Mouse (Mus musculus): ENCODE data around the gene Gm10337. TPM values are rescaled to one million over a fixed set of nuclear protein-coding genes. Genes with fewer than 3 reads are reported as not detected.

The Gm10337 gene
- polyA plus RNA-seq (2012; rRNA removed): not detected in 2 replicates

GRCm38 (mm10) chr15:102503447-102503846 lies at the start of gene Gm10337:
Gm10337 (plus strand) TSS chr15:102503722.

GRCm38 (mm10) chr15:102458904-102459317 lies 44.6 kb upstream of the Gm10337 start, which contains the start of gene Prr13:
Prr13 (plus strand) TSS chr15:102459028.

GRCm38 (mm10) chr15:102470183-102470604 lies 33.3 kb upstream of the Gm10337 start, which contains the start of gene Pcbp2:
Pcbp2 (plus strand) TSS chr15:102470539.

GRCm38 (mm10) chr15:102516728-102517404 lies 13.3 kb downstream of the Gm10337 start, which contains the start of gene Map3k12:
Map3k12 (minus strand) TSS chr15:102517064.

GRCm38 (mm10) chr15:102517976-102518858 lies 14.7 kb downstream of the Gm10337 start, which contains the start of gene Tarbp2:
Tarbp2 (plus strand) TSS chr15:102518192.

GRCm38 (mm10) chr15:102524892-102525485 lies 21.5 kb downstream of the Gm10337 start, which contains the start of gene Npff:
Npff (minus strand) TSS chr15:102524942.

Other genes starting within 250 kb of the Gm10337 start
- gene Rarg, start 246.2 kb upstream of the Gm10337 start, polyA plus RNA-seq (2012; rRNA removed): 10.4 and 29.3 TPM in 2 replicates
- gene Gm9918, start 233.2 kb upstream of the Gm10337 start, polyA plus RNA-seq (2012; rRNA removed): 0.32 and 0.73 TPM in 2 replicates
- gene Mfsd5, start 224.3 kb upstream of the Gm10337 start, polyA plus RNA-seq (2012; rRNA removed): 39.0 and 40.3 TPM in 2 replicates
- 16.3 and 17.7 TPM in 2 replicates for gene Espl1, start 207.5 kb upstream of the Gm10337 start, polyA plus RNA-seq (2012; rRNA removed)
- gene Pfdn5, start 177.6 kb upstream of the Gm10337 start, polyA plus RNA-seq (2012; rRNA removed): 418 and 443 TPM in 2 replicates
- 116 and 117 TPM in 2 replicates for gene Myg1, start 172.0 kb upstream of the Gm10337 start, polyA plus RNA-seq (2012; rRNA removed)
- gene Aaas, start 153.0 kb upstream of the Gm10337 start, polyA plus RNA-seq (2012; rRNA removed): 49.4 and 50.3 TPM in 2 replicates
- gene Sp7, start 136.5 kb upstream of the Gm10337 start, polyA plus RNA-seq (2012; rRNA removed): 4.1 and 7.9 TPM in 2 replicates
- 21.8 TPM in 2 replicates for gene Sp1, start 97.6 kb upstream of the Gm10337 start, polyA plus RNA-seq (2012; rRNA removed)
- 0.58 and 0.82 TPM in 2 replicates for gene Amhr2, start 58.4 kb upstream of the Gm10337 start, polyA plus RNA-seq (2012; rRNA removed)
- gene Prr13, start 44.7 kb upstream of the Gm10337 start, polyA plus RNA-seq (2012; rRNA removed): 98.8 and 101 TPM in 2 replicates
- gene Pcbp2, start 33.2 kb upstream of the Gm10337 start, polyA plus RNA-seq (2012; rRNA removed): 555 and 600 TPM in 2 replicates
- gene Map3k12, start 13.3 kb downstream of the Gm10337 start, polyA plus RNA-seq (2012; rRNA removed): 69.0 and 72.9 TPM in 2 replicates
- gene Tarbp2, start 14.5 kb downstream of the Gm10337 start, polyA plus RNA-seq (2012; rRNA removed): 146 TPM in 2 replicates
- 7.6 and 8.6 TPM in 2 replicates for gene Npff, start 21.2 kb downstream of the Gm10337 start, polyA plus RNA-seq (2012; rRNA removed)
- 0.09 TPM in 1 of 2 replicates, not detected in the other for gene Gm28047, start 121.3 kb downstream of the Gm10337 start, polyA plus RNA-seq (2012; rRNA removed)
- gene Atf7, start 121.7 kb downstream of the Gm10337 start, polyA plus RNA-seq (2012; rRNA removed): 44.6 and 60.1 TPM in 2 replicates
- 497 and 578 TPM in 2 replicates for gene Atp5g2, start 168.6 kb downstream of the Gm10337 start, polyA plus RNA-seq (2012; rRNA removed)
- gene Calcoco1, start 218.5 kb downstream of the Gm10337 start, polyA plus RNA-seq (2012; rRNA removed): 55.2 and 56.8 TPM in 2 replicates